Mouse (Mus musculus): Measurements from ENCODE around the gene Caln1.
"Not testable (repeated sequence)": the region's sequence is repeated elsewhere in the genome, so short reads cannot be mapped to it uniquely, and the experiment has no call there.

Caln1 gene

DNA sequence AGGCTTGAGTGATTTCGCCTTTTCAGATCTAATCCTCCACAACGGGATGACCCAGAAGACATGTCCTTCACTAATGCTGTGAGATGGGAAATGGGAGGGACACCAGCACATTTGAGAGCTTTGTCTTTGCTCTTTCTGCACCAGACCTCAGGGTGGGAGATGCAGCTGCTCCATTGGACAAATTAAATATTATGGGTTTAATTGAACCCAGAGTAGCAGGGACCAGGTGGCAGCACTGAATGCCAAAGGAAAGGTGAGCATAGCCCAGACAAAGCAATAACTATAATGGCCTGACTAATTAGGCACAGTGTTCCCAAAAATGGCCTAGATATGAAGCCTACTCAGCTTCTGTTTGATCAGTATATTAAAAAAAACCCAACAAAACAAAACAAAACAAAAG is 158.2 kb downstream of the Caln1 start:
- DNase-seq (ENCODE audit: low read depth, low spot score): no peak

- no peak for DNase-seq (ENCODE audit: low read depth, low spot score)
Observed at GRCm38 (mm10) chr5:130547496-130547895, 178.2 kb downstream of the Caln1 start.

GRCm38 (mm10) chr5:130553916-130554315 is 184.7 kb downstream of the Caln1 start:
- DNase-seq (ENCODE audit: low read depth, low spot score): no peak

DNA sequence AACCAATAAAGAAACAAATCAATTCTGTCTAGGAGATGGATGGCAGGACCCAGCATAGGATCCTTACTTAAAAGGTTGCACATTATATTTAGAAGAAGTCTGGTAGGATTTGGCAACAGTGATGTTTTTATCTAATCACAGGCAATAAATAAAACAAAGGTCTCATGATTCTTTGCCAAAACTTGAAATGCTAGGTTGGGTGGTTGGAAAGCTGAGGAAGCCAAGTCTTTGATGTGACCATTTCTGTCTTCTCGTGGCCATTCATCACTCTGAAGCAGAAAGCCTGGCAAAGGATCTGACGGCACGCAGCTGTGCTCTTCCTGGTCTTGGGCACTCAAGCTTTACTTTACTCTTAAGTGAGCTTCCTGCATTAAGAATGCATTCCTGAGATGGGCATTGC is 193.9 kb downstream of the Caln1 start:
- DNase-seq (ENCODE audit: low read depth, low spot score): no peak

DNA sequence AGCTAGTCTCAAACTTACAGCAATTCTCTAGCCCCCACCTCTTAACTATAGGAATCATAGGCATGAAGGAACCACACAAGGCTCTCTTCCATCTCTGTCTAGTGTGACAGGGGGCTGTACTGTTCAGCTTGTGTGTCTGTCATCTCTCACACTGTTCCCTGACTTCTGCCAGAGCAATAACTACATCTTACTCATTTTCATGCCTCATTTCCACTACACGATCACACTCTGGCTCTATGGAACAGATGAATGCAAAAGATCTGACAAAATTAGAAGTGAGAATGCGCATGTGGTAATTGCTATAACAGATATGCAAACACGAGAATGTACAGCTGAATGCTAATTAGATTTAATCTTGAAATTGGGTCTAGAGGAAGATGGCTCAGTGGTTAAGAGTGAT is 196.7 kb downstream of the Caln1 start:
- DNase-seq (ENCODE audit: low read depth, low spot score): no peak

- DNase-seq (ENCODE audit: low read depth, low spot score): no peak
Observed at GRCm38 (mm10) chr5:130577581-130577980, 208.3 kb downstream of the Caln1 start.

DNA sequence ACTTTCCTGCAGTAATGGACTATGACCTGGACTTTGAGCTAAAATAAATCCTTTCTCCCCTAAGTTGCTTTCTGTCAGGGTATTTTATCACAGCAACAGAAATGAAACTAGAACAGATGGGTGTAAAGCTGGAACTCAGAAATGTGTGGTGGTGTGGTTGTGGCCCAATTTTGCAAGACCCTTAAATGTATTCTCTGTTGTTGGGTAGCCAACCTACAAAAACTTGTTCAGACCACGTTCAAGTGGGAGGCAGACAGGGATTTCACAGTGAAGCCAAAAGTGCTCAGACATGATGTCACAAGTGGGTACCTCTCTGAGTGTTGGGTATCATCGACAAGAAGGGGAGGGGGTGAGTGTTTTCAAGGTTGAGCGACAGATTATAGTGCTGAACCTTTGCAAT is 214.8 kb downstream of the Caln1 start:
- DNase-seq (ENCODE audit: low read depth, low spot score): no peak

- DNase-seq (ENCODE audit: low read depth, low spot score): peak; percentile 36
Observed at GRCm38 (mm10) chr5:130586257-130586656, 217.0 kb downstream of the Caln1 start.

DNA sequence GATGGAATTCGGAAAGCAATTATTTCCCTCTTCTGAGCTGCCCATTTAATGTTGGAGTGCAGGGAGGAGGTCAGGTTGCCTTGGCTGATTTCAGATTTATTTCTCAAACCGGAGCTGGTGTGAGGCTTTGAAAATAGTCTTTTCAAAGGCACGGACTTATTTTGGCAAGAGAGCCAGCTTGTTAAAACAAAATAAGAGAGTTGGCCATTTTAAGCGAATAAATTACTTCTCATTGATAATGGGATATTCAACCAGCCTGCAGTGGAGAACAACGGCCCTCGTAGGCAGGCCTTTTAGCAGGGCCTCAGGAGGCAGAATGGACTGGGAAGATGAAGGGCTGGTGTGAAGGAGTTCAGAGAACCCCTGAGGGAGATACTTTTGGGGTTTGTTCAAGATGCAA is 227.3 kb downstream of the Caln1 start:
- no peak for DNase-seq (ENCODE audit: low read depth, low spot score)

- DNase-seq (ENCODE audit: low read depth, low spot score): no peak
Observed at GRCm38 (mm10) chr5:130613657-130614056, 244.4 kb downstream of the Caln1 start.

DNA sequence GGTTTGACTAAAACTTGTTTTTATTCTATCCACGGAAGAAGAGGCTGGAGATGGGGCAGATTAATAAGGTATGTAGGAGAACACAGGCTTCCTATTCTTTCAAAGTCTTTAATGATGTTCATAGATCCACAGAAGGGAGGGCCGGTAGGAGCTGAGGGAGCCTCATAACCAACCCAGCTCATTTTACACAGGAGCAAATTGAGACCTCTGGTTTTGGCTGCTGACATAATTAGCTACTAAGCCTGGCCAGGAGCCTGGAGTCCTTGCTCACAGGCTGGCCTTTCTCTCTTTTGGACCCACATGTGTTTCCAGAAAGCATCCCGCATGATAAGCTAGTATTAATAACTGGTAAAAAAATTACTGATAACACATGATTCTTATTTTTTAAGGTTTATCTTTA is 245.0 kb downstream of the Caln1 start:
- DNase-seq (ENCODE audit: low read depth, low spot score): no peak

GRCm38 (mm10) chr5:130620060-130620459 is 250.8 kb downstream of the Caln1 start:
- DNase-seq (ENCODE audit: low read depth, low spot score): no peak

- no peak for DNase-seq (ENCODE audit: low read depth, low spot score)
Observed at GRCm38 (mm10) chr5:130623206-130623605, 254.0 kb downstream of the Caln1 start.

GRCm38 (mm10) chr5:130627800-130628199 is 258.5 kb downstream of the Caln1 start:
- no peak for DNase-seq (ENCODE audit: low read depth, low spot score)

DNA sequence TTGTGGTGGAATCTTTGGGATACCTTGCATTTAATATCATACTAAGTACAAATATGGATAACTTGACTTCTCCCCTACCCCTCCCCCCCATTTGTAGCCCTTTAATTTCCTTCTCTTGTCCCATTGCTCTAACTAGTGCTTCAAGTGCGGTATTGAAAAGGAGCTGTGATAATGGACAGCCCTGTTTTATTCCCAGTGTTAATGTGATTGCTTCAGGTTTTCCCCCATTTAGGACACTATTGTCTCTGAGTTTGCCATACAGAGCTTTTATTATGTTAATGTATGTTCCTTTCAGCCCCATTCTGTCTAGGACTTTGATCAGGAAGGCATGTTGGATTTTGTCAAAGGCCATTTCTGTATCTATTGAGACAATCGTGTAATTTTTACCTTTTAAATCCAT is 266.1 kb downstream of the Caln1 start:
- DNase-seq (ENCODE audit: low read depth, low spot score): peak; percentile 15

DNA sequence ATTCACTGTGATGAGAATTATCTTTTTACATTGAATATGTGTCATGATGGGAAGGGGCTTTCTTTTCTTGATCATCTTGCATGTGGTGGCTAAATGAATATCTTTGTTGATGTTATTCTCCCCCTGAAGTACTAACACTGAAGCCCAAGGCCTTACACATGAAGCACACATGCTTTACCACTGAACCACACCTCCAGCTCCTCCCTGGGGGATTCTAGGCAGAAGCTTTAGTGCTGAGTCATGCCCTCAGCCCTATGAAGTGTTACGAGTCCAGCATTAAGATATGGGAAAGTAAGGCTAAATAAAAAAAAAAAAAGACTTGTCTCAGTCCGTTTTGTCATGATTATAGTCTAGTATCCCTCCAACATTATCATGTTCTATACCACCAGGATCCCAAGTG is 272.6 kb downstream of the Caln1 start:
- no peak for DNase-seq (ENCODE audit: low read depth, low spot score)

- not testable (repeated sequence) for DNase-seq (ENCODE audit: low read depth, low spot score)
Observed at GRCm38 (mm10) chr5:130646126-130646525, 276.9 kb downstream of the Caln1 start.

- no peak for DNase-seq (ENCODE audit: low read depth, low spot score)
Observed at GRCm38 (mm10) chr5:130658141-130658540, 288.9 kb downstream of the Caln1 start.

- DNase-seq (ENCODE audit: low read depth, low spot score): no peak
Observed at GRCm38 (mm10) chr5:130666091-130666490, 296.8 kb downstream of the Caln1 start.

DNA sequence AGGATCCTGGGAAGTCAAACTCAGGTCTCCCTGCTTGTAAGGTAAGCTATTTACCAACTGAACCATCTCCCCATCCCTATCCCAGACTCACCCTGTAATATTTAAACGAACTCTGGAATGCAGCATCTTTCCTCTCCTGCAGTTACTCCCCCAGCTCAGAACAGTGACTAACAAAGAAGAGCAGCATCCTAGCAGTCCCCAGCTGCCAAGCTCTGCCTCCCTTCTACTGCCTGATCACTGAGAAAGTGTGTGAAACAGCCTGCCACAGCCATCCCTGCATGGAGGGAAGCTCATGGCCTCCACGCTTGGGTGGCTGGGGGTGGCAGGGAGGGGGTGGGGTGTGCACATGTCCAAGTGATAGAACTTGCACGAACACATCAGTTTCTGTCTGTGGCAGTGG is 303.3 kb downstream of the Caln1 start:
- DNase-seq (ENCODE audit: low read depth, low spot score): no peak

- DNase-seq (ENCODE audit: low read depth, low spot score): no peak
Observed at GRCm38 (mm10) chr5:130673092-130673491, 303.8 kb downstream of the Caln1 start.

GRCm38 (mm10) chr5:130677895-130678294 is 308.6 kb downstream of the Caln1 start:
- no peak for DNase-seq (ENCODE audit: low read depth, low spot score)

DNA sequence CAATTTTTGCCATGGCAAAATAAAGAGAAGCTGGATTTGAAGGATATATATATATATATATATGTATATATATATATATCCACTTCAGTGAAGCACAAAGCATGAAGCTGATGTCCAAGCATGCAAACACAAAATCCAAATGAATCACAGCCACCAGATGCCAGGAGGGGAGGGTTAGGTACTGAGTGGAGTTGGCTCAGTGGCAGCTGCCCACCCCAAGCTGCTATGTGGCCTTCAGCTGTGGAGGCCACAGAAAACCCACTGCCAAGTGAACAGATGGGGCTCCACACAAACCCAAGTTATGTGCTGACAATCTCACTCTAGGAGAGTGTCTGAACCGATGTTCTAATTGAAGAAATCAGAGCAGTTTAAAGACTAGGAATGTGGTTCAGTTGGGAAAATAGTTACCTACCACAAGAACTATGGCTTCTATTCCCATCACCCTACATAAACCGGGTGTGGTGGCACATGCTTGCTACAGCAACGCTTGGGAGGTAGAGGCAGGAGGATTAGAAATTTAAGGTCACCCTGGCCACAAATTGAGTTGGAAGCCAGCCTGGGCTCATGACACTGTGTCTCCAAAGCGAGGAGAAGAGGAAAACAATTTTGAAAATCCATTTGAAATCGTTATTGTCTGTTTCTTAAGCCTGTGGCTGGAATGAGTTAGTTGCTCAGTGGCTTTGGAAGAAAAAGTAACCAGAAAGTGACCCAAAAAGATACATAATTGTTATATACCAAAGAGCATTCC is 316.8 kb downstream of the Caln1 start:
- DNase-seq (ENCODE audit: low read depth, low spot score): no peak
